Mouse (Mus musculus): ENCODE data around the gene Bnc2.

Bnc2 gene
- long read RNA-seq, experiment 1, partial matches to known transcripts, result 1 of 3 reads
- long read RNA-seq, experiment 1, other reads (novel, unspliced or antisense), result 2 of 3 reads
- long read RNA-seq, experiment 2, partial matches to known transcripts, result 0 of 4 reads
- long read RNA-seq, experiment 2, other reads (novel, unspliced or antisense), result 4 of 4 reads

DNA sequence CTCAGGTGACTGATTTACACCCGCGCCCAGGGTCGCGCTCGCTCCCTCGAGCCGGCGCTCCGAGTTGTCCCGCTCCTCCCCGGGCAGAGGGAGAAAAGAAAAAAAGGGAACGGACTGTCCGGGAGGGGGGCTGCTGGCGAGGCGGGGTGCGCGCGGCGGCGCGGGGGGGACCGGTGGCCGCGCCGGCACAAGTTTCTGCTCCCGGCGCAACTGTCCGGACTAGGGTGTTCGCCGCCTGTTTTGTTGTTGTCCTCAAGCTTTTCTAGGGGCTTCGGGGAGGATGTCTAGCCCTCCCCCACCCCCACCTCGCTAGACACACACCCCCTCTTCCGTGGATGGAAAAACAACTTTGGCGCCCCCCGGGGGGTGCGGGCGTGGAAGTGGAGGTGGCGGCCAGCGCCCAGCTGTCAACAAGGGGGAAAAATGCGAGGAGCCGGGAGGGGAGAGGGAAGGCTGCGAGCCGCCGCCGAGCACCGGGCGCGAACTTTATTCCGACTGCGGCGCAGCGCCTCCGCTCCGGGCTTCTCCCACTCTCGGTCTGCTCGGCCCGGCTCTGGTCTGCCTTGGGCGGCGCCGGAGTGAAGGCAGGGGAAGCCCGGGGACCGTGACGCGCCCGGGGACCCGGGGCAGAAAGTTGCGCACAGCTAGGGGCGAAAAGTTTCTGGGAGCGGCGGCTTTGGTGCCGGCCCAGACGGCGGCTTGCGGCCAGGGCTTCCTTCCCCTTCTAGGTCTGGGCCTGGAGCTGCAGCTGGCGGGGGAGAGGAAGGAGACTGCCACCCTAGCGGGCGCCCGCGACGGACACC is at the start of gene Bnc2:
Gene Bnc2, minus strand, starts transcription at position 105 of the 803 bp plus-strand sequence.
- intact Hi-C loops (cut with DNase I), result no loop called here

DNA sequence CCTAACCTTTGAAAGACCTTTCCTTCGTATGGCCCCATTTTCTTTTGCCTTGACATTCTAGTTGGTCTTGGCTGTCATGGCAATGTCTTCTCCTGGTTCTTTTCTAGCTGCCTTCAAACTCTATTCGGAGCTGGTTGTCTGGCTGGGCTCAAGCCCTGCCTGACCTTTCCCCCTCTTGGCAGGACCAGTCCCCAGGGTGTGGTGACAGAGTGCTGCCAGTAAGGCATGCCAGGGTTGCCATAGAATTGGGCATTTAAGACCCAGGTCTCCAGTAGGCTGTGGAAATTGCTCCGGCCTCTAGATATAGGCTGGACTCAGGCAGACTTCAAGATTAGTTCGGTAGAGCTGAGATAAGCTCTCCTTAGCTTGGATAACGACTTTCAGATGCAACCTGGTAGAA is 32.9 kb upstream of the Bnc2 start:
- intact Hi-C loops (cut with DNase I), result no loop called here

DNA sequence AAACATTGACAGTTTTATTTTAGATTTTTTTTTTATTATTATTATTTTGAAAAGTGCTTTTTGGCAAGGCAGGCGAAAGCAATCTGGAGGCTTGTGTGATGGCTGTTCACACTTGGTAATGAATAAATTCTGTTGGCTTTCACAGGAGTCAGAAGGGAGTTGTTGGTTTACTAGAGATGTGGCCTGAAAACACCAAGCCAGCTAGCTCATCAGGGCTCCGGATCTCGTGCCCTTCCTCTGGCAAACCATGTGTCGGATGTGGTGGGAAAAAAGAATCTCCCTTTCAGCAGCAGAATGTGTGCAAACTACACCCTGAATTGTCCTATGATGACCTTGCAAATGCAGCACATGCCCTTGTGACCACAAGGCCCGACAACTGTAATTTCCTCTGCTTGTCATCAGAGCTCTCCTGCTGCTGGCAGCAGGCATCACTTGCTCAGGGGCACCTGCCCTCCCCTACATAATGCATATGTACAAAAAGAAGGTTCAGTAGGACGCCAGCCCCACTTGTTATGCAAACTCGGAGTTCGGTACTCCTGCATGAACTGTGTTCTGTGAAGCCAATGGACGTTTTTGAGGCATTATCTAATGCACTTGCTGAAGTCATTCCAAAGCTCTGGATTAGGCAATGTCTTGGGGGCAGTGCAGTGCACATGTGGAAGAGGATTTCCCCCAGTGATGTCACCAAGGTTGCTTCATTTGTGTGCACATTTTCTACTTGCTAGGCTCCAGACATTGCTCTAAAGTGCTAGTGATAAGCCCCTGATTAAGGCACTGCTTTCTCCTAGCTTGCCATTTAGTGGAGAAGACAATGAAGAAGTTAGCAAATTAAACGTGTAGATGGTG is 10.7 kb upstream of the Bnc2 start:
- intact Hi-C loops (cut with DNase I), result loop anchor here (10.0 kb wide), 1 partner anchor 149 kb away; no protein-coding TSS in a partner anchor

DNA sequence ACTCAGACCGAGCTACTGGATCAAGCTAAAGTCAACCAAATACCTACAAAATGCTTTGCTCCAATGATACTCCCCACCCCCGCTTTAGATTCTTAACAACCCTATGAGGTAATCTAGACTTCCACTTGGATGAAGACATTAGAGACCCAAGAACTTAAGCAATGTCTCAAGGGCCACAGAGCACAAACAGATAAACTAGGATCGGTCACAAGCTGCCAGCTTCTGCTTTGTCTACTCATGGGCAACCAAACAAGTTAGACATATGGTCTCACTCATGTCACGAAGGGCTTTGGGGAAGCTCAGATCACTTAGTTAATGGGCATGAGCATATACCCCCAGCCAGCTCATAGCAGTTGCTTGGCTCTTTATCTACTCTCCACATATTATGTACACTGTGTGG is 9.9 kb upstream of the Bnc2 start:
- intact Hi-C loops (cut with DNase I), result loop anchor here (10.0 kb wide), 1 partner anchor 150 kb away; no protein-coding TSS in a partner anchor

DNA sequence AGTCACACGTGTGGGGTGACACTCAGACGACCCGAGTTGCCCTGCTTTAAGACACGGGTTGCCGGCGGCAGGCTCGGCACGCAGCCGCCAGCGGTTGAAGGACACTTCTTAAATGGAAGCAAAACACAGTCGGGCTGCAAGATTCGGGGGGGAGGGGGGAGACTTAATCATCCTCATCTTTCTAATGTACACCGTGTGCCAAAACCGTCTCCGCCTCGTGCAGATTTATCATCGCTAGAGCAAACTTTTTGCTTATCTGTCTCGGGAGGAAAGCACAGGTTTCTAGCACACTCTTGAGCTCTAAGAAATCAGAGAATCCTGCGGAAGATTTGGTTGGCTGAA is 870 bp upstream of the Bnc2 start:
- intact Hi-C loops (cut with DNase I), result no loop called here

DNA sequence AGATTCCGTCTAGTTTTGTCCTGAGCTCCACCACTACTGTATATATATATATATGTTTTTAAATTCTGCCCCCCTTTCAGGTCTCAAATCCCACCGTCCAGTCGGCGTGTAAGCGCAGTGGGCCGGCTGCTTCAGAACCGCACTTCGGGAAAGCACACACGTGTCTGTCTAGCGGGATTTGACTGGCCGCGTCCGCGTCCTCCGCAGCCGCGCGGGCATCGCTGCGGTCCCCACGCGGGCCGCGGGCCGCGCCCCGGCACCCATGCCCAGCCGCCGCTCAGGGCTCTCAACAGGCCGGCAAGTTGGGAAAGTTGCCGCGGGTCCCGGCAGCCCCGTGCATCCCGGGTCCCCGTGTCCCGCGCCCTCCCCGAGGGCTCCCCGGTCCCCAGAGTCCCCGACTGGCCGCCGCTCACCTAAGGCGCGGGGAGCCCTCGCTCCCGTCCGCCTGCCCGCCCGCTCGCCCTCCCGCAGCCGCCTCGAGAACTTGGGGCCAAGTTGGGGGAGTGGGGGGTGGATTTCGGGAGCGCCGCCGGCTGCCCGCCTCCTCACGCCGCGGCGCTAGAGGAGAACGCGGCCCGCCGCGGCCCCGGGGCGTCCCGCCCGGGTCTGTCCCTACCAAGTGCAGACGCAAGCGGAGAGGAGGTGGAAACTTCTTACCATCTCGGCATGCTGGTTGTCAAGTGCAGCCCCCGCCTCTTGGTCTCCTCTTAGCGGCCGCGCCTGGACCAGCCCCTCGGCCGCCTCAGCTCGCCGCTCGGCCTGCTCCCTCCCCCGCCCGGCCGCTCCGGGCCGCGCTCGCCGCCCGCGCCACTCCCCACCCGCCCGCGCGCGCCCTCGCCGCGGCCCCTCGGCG is 531 bp downstream of the Bnc2 start:
- intact Hi-C loops (cut with DNase I), result no loop called here

DNA sequence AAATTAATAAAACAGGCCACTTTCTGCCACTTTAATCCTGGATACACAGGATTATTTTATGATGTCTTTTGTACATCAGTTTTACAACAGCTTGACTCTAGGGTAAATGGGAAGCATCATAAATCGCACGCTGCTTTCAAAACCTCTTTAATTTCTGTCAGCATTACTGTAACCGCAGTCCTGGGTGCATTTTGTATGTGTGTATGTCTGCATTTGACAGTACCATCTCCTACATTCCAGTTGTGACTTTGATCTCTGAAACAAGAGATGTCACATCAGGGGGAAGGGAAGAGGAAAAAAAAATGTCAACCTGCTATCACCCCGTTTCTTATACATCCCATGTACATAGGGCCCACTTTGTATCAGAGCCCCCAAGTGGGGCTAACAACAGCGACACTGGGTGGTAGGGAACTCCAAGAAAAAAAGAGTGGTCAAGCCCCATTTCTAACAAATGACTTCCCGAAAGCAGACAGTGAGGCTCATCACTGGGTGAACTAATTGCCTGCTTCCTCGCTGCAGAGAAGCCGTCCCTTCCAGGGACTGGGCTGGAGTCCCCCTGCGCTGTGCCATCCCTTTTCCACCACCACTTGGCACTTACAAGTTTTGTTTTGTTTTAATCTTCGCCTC is 1.3 kb downstream of the Bnc2 start:
- intact Hi-C loops (cut with DNase I), result no loop called here

DNA sequence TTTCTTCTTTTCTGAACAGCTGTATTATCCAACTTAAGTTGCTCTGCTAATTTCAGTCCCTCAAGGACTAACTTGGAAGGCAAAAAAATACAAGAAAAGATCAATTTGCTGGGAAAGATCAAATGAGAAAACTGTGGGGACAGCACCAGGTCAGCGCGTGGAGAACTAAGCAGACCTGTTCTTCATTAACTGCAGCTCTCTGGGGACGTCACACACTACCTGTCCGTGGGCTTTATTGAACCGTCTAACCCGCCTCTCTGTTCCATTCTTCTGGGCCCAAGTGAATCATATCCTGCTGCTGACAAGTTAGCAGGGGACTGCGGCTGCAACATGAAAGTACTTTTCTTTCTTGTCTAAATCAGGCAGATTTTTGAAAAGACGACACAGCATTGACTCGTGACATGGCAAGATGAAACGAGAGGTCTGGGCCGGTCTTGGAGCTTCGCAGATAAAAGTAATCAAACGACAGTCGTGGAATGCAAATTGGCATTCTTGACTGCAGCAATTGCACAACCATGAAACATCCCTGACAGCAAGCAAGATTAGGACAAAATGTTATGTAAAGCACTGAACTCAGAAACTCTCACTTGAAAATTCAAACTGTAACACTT is 2.8 kb downstream of the Bnc2 start:
- intact Hi-C loops (cut with DNase I), result no loop called here

DNA sequence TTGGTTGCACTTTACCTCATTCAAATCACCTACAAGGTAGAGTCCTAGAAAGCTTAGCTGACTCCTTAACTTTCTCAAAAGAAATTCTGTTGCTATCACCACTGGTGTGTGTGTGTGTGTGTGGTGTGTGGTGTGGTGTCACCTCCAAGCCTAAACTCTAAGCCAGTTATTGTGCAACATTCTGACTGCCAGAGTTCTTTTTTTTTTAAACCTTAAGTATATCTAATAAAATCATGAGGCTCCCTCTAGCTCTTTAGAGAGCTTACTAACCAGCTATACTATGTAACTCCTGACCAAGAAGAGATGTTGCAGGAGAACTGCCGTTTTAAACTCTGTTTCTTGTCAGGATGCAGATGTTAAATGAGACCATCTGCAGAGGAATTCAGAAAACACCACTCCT is 4.1 kb downstream of the Bnc2 start:
- intact Hi-C loops (cut with DNase I), result no loop called here

DNA sequence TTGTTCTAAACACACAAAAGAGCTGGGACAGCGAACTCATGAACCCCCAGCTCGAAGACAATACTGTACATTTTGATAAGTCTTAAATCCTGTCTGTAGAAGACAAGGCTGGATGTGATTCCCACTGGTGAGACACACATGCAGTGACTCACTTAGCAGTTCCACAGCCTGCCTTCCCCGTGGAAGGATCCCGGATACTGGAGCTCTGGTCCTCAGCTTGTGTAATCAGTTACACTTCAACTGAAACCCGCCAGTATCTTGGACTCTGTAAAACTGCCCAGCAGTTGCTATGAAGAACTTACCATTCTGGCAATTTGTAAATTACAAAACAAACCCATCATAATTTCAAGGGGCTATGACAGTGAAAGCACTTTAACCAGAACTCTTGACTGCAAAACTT is 5.4 kb downstream of the Bnc2 start:
- intact Hi-C loops (cut with DNase I), result no loop called here

DNA sequence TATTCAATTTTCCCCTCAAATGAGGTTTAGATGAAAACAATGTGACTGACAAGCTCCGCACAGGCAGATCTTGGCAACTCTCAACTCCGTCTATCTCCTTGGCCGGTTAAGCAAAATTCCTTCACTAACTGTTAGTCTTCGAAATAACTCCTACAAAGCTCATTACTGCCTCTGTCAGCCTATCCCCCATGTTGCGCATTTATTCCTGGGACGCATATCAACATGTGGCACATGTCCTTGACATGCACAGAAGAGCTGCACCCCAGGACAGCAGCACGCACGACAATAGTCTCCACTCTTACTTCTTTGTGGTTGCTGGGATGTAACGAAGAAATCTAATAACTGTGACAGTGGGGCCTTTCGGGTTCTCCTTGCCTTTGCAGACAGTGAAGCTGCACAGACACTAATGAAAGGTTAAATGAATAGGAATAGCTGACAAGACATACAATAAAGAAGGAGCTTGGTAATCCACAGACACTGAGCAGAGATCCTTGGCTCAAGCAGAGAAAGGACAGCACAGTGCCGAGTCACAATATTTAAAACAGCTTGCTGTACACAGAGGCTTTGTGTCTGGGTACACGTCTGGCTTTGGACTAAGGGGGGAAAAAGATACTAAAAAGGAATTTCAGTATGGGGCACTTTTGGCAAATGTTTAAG is 6.0 kb downstream of the Bnc2 start:
- intact Hi-C loops (cut with DNase I), result no loop called here

DNA sequence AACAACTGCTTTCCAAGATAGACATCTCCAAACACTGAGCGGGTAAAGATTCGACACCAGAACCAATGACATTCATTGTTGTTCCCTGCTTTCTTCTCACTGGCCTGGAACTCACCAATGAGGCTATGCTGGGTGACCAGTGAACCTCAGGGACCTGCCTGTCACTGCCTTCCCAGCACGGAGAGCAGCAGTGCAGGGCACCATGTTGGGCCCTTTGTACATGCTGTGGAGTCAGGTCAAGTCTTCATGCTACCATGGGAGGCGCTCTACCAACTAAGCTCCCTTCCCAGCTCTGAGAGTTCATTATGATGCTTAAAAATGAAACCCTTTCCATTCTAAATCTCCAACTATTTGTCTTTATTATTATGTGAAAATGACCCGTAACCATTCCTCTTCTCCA is 6.8 kb downstream of the Bnc2 start:
- intact Hi-C loops (cut with DNase I), result no loop called here

DNA sequence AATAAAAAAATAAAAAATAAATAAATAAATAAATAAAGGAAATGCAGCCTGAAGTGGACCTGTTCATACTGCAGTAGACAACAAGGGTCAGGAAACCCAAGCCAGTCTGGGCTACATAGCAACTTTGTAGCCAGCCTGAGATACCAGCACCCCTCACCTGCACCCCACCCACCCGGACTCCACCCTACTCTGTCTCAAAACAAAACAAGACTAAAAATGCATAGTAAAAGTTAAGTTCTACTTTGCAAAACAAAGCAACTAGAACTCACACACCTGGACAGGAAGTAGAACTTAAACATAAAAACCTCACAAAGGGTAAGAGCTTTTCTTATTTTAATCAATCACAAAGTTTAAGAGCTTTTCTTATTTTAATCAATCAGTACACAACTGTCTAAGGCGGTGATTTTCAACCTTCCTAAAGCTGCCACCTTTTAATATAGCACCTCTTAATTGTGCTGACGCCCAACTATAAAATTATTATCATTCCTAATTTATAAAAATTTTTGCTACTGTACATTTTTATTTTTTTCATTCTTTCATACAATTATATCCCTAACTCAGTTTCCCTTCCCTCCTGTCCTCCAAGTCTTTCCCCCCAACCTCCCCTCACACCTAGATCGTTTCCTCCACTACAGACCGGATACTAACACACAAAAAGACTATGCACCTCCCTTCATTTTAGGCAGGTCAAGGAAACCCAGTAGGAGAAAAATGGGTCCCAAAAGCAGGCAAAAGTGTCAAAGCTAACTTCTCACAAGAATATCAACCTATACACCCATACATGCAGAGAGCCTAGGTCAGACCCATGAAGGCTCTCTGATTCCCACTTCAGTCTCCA is 12.6 kb downstream of the Bnc2 start:
- intact Hi-C loops (cut with DNase I), result no loop called here

DNA sequence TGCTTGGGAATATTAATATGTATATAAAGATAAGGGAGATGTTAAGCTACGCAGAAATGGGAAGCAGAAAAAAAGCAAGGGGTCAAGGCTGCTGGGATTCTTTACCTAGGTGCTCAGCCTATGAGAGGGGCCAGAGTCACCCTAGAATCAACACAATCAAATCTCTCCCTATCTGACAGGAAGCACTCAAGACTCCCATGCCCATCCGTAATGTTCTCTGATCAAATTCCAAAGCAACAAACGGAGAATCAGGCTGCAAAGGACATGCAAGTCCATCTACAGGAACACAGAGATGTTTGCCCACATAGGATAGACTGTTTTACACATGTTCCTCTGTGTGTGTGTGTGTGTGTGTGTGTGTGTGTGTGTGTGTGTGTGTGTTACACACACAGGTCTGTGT is 13.7 kb downstream of the Bnc2 start:
- intact Hi-C loops (cut with DNase I), result no loop called here

DNA sequence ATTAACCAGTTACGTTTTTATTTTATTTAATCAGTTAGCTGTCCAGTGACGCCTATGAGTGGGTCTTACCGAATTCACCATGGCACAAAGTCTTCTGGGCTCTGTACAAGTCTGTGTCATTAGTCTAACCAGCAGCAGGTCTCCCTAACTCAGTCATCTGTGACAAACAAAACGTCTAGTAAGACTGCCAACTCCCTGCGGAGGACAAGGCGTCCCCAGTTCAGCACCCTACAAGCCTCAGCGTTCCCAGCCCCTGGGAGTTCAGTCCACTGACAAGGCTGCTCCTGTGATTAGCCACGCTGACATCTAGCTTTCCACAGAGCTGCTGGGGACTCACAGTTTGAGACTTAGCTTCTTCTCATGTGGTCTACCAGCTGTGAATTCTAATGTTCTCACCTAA is 23.3 kb downstream of the Bnc2 start:
- intact Hi-C loops (cut with DNase I), result no loop called here

DNA sequence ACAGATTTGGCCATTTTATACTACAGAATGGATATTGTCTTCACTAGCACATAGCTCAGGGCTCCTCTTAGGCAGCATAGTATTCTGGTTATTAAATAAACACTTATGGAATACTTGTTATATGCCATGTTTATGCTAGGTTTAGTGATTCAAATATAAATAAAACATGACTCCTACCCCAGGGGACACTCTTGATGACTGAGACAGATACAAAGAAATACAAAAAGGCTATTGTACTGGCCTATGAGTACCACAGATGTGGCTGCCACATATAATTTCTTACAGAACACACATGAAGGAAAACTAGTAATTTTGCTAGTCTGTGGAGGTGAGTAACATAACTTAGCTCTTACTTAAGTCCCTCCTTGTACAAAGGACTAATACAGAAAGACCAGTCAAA is 28.5 kb downstream of the Bnc2 start:
- intact Hi-C loops (cut with DNase I), result no loop called here

DNA sequence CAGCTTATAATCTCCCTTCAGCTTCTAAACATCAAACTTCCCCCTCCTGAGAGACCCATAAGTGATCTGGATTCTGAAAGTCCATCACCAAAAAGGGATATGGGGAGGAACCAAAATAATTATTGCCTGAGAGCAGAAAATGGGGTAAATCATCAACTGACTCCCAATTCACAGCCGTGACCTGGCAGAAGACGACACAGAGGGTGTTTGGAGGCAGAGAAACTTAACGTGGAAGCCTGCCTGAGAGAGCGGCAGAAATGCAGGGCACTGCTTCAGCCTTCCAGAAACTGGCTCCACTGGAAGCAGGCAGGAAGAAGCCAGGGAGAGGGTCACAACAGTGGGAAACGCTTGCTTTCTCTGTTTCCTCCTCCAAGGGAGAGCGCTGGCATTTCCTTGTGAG is 35.9 kb downstream of the Bnc2 start:
- intact Hi-C loops (cut with DNase I), result no loop called here

DNA sequence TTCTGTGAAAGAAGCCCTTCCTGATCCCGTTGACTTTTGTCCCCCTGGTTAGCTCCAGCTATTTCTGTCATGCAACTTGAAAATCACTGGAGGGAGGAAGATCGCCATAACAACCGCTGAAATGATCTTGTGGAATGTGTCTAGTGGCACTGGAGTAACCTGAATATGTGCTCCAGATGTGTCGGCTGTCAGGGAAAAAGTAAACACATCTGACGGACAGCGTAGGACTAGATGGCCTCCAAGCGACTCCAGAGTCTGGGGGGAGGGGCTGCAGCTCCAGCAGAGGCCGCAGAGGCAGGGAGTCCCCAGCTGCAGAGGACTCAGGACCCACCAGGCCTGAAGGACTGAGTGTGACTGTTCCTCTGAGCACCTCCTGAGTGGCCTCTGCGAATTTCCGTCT is 37.4 kb downstream of the Bnc2 start:
- intact Hi-C loops (cut with DNase I), result no loop called here

DNA sequence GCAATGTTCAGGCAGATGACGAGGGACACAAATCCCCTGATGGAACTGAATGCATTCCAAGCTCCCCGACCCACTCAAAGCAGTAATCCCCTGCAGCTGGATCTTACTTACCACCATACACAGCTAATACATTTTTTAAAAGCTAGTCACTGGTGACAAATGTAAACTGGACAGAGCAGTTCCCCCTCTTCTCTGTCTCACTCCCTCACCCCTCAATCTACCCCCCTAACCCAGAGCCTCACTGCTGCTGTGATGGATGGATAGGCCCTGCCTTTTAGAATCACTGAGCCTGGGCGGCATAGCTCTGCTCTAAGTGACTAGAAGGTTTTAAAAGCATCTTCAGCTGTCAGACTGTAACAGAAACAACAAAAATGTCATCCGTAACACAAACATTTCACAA is 40.3 kb downstream of the Bnc2 start:
- intact Hi-C loops (cut with DNase I), result no loop called here
